Mouse (Mus musculus): Measurements from ENCODE around the gene Tle2. TPM values are rescaled to one million over a fixed set of nuclear protein-coding genes. Genes with fewer than 3 reads are reported as not detected.

Tle2 gene
- polyA plus RNA-seq, 2 experiments = 38.1 to 250 TPM

DNA sequence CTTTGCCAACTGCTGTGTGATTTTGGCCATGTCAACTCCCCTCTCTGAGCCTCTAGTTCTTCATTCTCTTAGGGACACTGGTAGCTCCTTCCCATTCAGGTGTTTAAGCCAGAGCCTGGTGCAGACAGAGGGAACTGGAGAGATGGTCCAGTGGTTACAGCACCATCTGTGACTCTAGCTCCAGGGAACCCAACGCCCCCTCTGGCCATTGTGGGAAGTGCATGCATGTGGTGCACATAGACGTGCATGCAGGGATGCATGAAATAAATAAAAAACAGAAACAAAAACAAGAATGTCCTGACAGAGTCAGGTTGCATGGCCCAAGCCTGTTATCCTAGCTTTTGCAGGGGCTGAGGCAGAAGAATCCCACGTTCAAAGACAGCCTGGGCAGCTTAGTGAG is 18.1 kb upstream of the Tle2 start:
- WGBS = 77% methylated on average over 3 of the region's 3 CpGs
- H3K36me3 ChIP-seq (ENCODE audit: control insufficient read depth, insufficient read depth, low read length) = peaks cover 4% of the 10 kb centered on the region
- no peak overlapping the region for H3K27ac ChIP-seq (replicated peaks; ENCODE audit: low read depth, low read length)
- TF ChIP-seq POLR2A (IDR thresholded peaks at IDR 0.05; ENCODE audit: borderline replicate concordance, extremely low read depth, insufficient read depth, insufficient read length) = no peak
- no peak for DNase-seq (ENCODE audit: low spot score)
- H3K4me1 ChIP-seq (ENCODE audit: control insufficient read depth, insufficient read depth, low read length) = peaks cover 18% of the 10 kb centered on the region
- no peak for ATAC-seq (ENCODE audit: low FRiP score, low read depth)
- H3K9me3 ChIP-seq (ENCODE audit: control insufficient read depth, low read length) = no peaks in the 10 kb centered on the region
- no peak overlapping the region for H3K4me3 ChIP-seq (replicated peaks; ENCODE audit: low read length)
- H3K27me3 ChIP-seq (ENCODE audit: control insufficient read depth, insufficient read depth, low read length) = no peaks in the 10 kb centered on the region
- H3K4me2 ChIP-seq (replicated peaks; ENCODE audit: low read depth, low read length, severe bottlenecking) = no peak overlapping the region
- no peak overlapping the region for H3K9ac ChIP-seq (ENCODE audit: low read depth, low read length, severe bottlenecking)

DNA sequence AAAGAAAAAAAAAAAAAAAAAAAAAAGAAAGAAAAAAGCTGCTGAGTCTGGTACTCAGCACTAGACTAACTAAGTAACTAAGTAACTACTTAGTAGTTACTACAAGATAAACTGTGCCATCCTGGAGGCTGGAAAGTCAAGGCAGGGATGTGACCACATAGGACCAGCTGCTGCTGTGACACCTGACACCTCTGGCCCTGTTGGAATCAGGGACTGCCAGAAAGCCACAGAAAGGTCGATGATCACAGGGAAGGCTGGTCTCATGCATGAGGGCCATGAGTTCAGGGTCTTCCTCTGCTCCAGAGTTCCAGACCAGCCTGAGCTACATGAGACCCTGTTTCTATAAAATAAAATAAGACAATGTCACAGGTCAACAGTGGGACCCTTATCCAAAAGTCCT is 16.9 kb upstream of the Tle2 start:
- Histone ChIP-seq H3K4me3 (replicated peaks; ENCODE audit: low read length) (no peak overlapping the region), H3K36me3 (ENCODE audit: control insufficient read depth, insufficient read depth, low read length) (peaks cover 15% of the 10 kb centered on the region), H3K4me1 (ENCODE audit: control insufficient read depth, insufficient read depth, low read length) (peaks cover 16% of the 10 kb centered on the region), H3K9me3 (ENCODE audit: control insufficient read depth, low read length) (no peaks in the 10 kb centered on the region), H3K27me3 (ENCODE audit: control insufficient read depth, insufficient read depth, low read length) (no peaks in the 10 kb centered on the region), H3K9ac (ENCODE audit: low read depth, low read length, severe bottlenecking) (no peak overlapping the region), H3K4me2 (replicated peaks; ENCODE audit: low read depth, low read length, severe bottlenecking) (no peak overlapping the region), H3K27ac (replicated peaks; ENCODE audit: low read depth, low read length) (no peak overlapping the region)
- no peak for DNase-seq (ENCODE audit: low spot score)
- no peak for TF ChIP-seq POLR2A (IDR thresholded peaks at IDR 0.05; ENCODE audit: borderline replicate concordance, extremely low read depth, insufficient read depth, insufficient read length)
- no peak for ATAC-seq (ENCODE audit: low FRiP score, low read depth)
- WGBS = 24% methylated on average over 1 of the region's 1 CpGs

DNA sequence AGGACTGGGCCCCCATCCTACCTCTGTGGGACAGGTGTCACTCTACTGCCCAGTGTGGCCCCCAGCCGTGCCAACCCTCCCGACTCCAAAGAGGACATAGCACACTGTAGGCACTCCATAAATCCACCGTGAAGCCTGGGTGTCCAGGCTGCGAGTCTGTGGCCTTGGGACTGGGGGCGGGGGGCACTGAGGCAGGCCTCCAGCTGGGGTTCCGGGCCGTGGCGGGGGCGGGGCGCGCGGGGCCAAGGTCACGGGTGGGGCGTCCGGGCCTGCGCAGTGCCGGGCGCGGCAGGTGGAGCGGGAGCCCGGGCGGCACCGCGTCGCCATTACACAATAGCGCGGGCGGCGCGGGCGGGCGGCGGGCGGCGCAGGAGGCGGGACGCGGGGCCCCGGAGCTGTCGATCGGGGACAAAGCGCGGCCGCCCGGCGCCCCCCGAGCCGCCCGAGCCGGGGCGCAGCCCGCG is 15.2 kb upstream of the Tle2 start, which contains the start of gene Aes:
Gene Aes, plus strand, starts transcription at position 326 of the 464 bp plus-strand sequence.
- Histone ChIP-seq H3K4me2 (replicated peaks; ENCODE audit: low read depth, low read length, severe bottlenecking) (peak within 1 kb of the TSS; percentile 93), H3K9me3 (ENCODE audit: control insufficient read depth, low read length) (no peaks in the 10 kb centered on the region), H3K36me3 (ENCODE audit: control insufficient read depth, insufficient read depth, low read length) (peaks cover 21% of the 10 kb centered on the region), H3K4me3 (replicated peaks; ENCODE audit: low read length) (peak within 1 kb of the TSS; percentile 86), H3K27ac (replicated peaks; ENCODE audit: low read depth, low read length) (peak within 1 kb of the TSS; percentile 89), H3K9ac (ENCODE audit: low read depth, low read length, severe bottlenecking) (peak within 1 kb of the TSS; percentile 93), H3K27me3 (ENCODE audit: control insufficient read depth, insufficient read depth, low read length) (no peaks in the 10 kb centered on the region), H3K4me1 (ENCODE audit: control insufficient read depth, insufficient read depth, low read length) (peaks cover 28% of the 10 kb centered on the region)
- peak; percentile 48 for ATAC-seq (ENCODE audit: low FRiP score, low read depth)
- no peak for TF ChIP-seq POLR2A (IDR thresholded peaks at IDR 0.05; ENCODE audit: borderline replicate concordance, extremely low read depth, insufficient read depth, insufficient read length)
- under 1% methylated on average over 22 of the region's 53 CpGs for whole genome bisulfite sequencing
- no peak for DNase-seq (ENCODE audit: low spot score)

DNA sequence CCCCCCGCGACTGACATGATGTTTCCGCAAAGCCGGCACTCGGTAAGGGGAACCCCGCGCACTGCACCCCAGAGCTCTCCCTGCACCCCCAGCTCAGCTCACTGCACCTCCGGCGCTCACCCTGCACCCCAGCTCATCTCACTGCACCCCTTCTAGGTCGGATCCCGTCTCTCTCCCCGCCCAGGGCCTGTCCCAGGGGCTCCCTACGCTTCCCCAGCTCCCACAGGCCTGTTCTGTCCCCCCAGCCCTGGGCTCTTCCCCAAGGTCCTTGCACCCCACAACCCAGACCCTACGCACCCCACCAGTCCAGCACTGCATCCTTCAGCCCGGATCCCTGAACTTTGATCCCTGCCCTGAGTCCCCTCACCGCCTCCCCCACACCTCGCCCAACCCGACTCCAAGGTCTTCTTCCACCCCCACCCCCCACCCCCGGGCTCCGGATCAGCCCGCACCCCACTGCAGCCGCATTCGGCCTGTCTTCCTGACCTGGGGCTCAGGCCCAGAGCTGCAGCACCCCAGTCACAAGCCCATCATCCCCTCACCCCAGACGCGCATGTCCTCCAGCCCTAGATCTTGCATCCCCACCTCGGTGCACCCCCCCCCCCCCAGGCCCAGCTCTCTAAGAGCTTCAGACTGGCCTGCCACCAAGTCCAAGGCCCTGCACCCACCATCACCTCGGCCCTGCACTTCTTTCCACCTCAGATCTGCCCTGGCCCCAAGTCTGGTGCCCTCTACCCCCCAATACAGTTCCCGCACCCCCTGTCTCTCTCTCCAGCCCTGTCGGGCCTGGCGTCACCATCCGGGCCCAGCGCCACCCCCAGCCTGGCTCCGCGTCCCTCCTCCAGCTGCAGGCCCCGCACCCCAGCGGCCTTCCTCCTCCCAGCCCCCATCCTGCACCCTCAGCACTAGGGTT is 14.5 kb upstream of the Tle2 start:
- 4% methylated on average over 24 of the region's 36 CpGs for whole genome bisulfite sequencing
- ATAC-seq (ENCODE audit: low FRiP score, low read depth) = peak; percentile 14; the same call in 1 of the 2 replicates

DNA sequence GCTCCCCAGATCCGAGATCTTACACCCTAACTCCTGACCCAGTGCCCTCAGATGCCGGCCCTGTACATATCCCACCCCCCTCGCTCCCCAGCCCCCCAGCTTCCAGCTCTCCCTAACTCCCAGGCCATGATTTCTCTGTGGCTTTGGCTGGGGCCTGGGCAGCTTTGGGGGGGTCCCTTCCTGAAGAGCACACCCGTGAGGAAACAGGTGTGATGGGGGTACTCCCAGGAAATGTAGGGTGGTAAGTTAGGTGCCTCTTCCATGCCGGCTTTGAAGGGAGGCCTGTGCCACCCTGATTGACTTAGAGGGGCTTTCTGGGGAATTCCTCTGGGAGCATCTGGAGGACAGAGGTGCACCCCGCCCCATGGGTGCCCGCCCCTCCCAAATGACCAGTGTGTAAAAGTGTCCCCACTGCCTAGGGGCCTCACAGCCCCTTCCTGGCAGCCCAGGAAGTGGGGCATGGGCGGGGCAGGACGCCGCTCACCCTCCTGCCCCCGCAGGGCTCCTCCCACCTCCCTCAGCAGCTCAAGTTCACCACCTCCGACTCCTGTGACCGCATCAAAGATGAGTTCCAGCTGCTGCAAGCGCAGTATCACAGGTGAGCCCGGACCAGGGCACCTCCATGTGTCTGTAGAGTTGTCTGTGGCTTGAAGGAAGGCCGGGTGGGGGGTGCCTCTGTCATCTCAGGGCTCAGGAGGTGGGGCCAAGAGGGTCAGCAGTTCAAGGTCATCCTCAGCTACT is 13.5 kb upstream of the Tle2 start:
- Histone ChIP-seq H3K4me2 (replicated peaks; ENCODE audit: low read depth, low read length, severe bottlenecking) (peak overlapping the region; percentile 93), H3K27me3 (ENCODE audit: control insufficient read depth, insufficient read depth, low read length) (no peaks in the 10 kb centered on the region), H3K9me3 (ENCODE audit: control insufficient read depth, low read length) (no peaks in the 10 kb centered on the region), H3K27ac (replicated peaks; ENCODE audit: low read depth, low read length) (peak overlapping the region; percentile 89), H3K4me1 (ENCODE audit: control insufficient read depth, insufficient read depth, low read length) (peaks cover 41% of the 10 kb centered on the region), H3K9ac (ENCODE audit: low read depth, low read length, severe bottlenecking) (peak overlapping the region; percentile 93), H3K36me3 (ENCODE audit: control insufficient read depth, insufficient read depth, low read length) (peaks cover 37% of the 10 kb centered on the region), H3K4me3 (replicated peaks; ENCODE audit: low read length) (peak overlapping the region; percentile 86)
- no peak for ATAC-seq (ENCODE audit: low FRiP score, low read depth)
- no peak for DNase-seq (ENCODE audit: low spot score)
- 10% methylated on average over 15 of the region's 16 CpGs for WGBS
- TF ChIP-seq POLR2A (IDR thresholded peaks at IDR 0.05; ENCODE audit: borderline replicate concordance, extremely low read depth, insufficient read depth, insufficient read length) = no peak

More for the DNA sequence above, 14.5 kb upstream of the Tle2 start:
- no peaks in the 10 kb centered on the region for H3K9me3 ChIP-seq (ENCODE audit: control insufficient read depth, low read length)
- peak overlapping the region; percentile 89 for H3K27ac ChIP-seq (replicated peaks; ENCODE audit: low read depth, low read length)
- no peak for TF ChIP-seq POLR2A (IDR thresholded peaks at IDR 0.05; ENCODE audit: borderline replicate concordance, extremely low read depth, insufficient read depth, insufficient read length)
- peak overlapping the region; percentile 93 for H3K9ac ChIP-seq (ENCODE audit: low read depth, low read length, severe bottlenecking)
- H3K4me1 ChIP-seq (ENCODE audit: control insufficient read depth, insufficient read depth, low read length) = peaks cover 35% of the 10 kb centered on the region
- no peaks in the 10 kb centered on the region for H3K27me3 ChIP-seq (ENCODE audit: control insufficient read depth, insufficient read depth, low read length)
- H3K4me3 ChIP-seq (replicated peaks; ENCODE audit: low read length) = peak overlapping the region; percentile 86
- no peak for DNase-seq (ENCODE audit: low spot score)
- H3K4me2 ChIP-seq (replicated peaks; ENCODE audit: low read depth, low read length, severe bottlenecking) = peak overlapping the region; percentile 93
- peaks cover 27% of the 10 kb centered on the region for H3K36me3 ChIP-seq (ENCODE audit: control insufficient read depth, insufficient read depth, low read length)
